Mouse (Mus musculus) macrophage (primary cell): ENCODE results near the gene Ikzf1. TPM values are rescaled to one million over a fixed set of nuclear protein-coding genes. Genes with fewer than 3 reads are reported as not detected.

ENCODE experiments used
- H3K27ac ChIP-seq: fragments of 350-480 bp; formaldehyde crosslinking; 2 replicates; pipeline ENCODE4 v1.9.0; 2021
- H3K36me3 ChIP-seq: fragments of 350-480 bp; formaldehyde crosslinking; 2 replicates; pipeline ENCODE4 v1.9.0; 2021; ENCODE audit errors: inconsistent target
- H3K4me3 ChIP-seq: fragments of 350-480 bp; formaldehyde crosslinking; 2 replicates; pipeline ENCODE4 v1.9.0; 2021; ENCODE audit errors: inconsistent target
- H3K79me2 ChIP-seq: fragments of 350-480 bp; formaldehyde crosslinking; 2 replicates; pipeline ENCODE4 v1.9.0; 2021; ENCODE audit errors: inconsistent target
- WGBS: methylation state at CpG from one replicate; pipeline ENCODE4 v1.1.7; 2026; ENCODE audit warnings: inconsistent platforms; ENCODE audit not compliant: missing documents; 5-methylcytosine and 5-hydroxymethylcytosine counted together
- polyA plus RNA-seq: library from polyadenylated mRNA; stranded (reverse); fragments of 250-400 nt; gene quantifications from 3 replicates; pipeline ENCODE4 v1.2.4, GENCODE M21; 2018; ENCODE audit warnings: inconsistent platforms

The Ikzf1 gene
- polyA plus RNA-seq, 1 experiment from 2014 or later, result 28.8 TPM

GRCm38 (mm10) chr11:11776071-11776821, 91.4 kb downstream of the Ikzf1 start:
- no peak overlapping the region for H3K27ac ChIP-seq
- peaks cover 5% of the 10 kb centered on the region; the same call in 1 of the 2 replicates for H3K36me3 ChIP-seq
- H3K79me2 ChIP-seq, result no peaks in the 10 kb centered on the region
- no peak overlapping the region for H3K4me3 ChIP-seq
- WGBS, result 86% methylated on average over 4 of the region's 4 CpGs

GRCm38 (mm10) chr11:11776822-11777174, 92.0 kb downstream of the Ikzf1 start:
- no peaks in the 10 kb centered on the region for H3K79me2 ChIP-seq
- WGBS, result 49% methylated on average over 7 of the region's 7 CpGs
- H3K4me3 ChIP-seq, result no peak overlapping the region
- H3K36me3 ChIP-seq, result peaks cover 4% of the 10 kb centered on the region; the same call in 1 of the 2 replicates
- H3K27ac ChIP-seq, result no peak overlapping the region

GRCm38 (mm10) chr11:11777246-11777645, 92.4 kb downstream of the Ikzf1 start:
- Histone ChIP-seq H3K36me3 (no peaks in the 10 kb centered on the region; the same call in 1 of the 2 replicates), H3K4me3 (no peak overlapping the region), H3K27ac (no peak overlapping the region), H3K79me2 (no peaks in the 10 kb centered on the region)
- WGBS, result 24% methylated on average over 3 of the region's 3 CpGs

GRCm38 (mm10) chr11:11777796-11778195, 93.0 kb downstream of the Ikzf1 start:
- Histone ChIP-seq H3K4me3 (no peak overlapping the region), H3K79me2 (no peaks in the 10 kb centered on the region), H3K27ac (no peak overlapping the region), H3K36me3 (no peaks in the 10 kb centered on the region)
- 95% methylated on average over 2 of the region's 2 CpGs for WGBS

- Histone ChIP-seq H3K27ac (no peak overlapping the region), H3K4me3 (no peak overlapping the region), H3K36me3 (no peaks in the 10 kb centered on the region), H3K79me2 (no peaks in the 10 kb centered on the region)
- whole genome bisulfite sequencing, result 100% methylated on average over 6 of the region's 6 CpGs
These were observed 93.5 kb downstream of the Ikzf1 start for GRCm38 (mm10) chr11:11778345-11778744.

GRCm38 (mm10) chr11:11781728-11782127, 96.9 kb downstream of the Ikzf1 start:
- WGBS, result 52% methylated on average over 8 of the region's 8 CpGs
- Histone ChIP-seq H3K4me3 (no peak overlapping the region), H3K27ac (no peak overlapping the region), H3K36me3 (no peaks in the 10 kb centered on the region), H3K79me2 (no peaks in the 10 kb centered on the region)

GRCm38 (mm10) chr11:11785457-11785856, 100.7 kb downstream of the Ikzf1 start:
- H3K27ac ChIP-seq, result peak overlapping the region; percentile 78
- no peak overlapping the region for H3K4me3 ChIP-seq
- no peaks in the 10 kb centered on the region for H3K36me3 ChIP-seq
- 15% methylated on average over 6 of the region's 6 CpGs for WGBS
- H3K79me2 ChIP-seq, result no peaks in the 10 kb centered on the region

GRCm38 (mm10) chr11:11788521-11788974, 103.7 kb downstream of the Ikzf1 start:
- Histone ChIP-seq H3K27ac (no peak overlapping the region), H3K36me3 (no peaks in the 10 kb centered on the region), H3K4me3 (no peak overlapping the region), H3K79me2 (no peaks in the 10 kb centered on the region)
- 0% methylated on average over 8 of the region's 8 CpGs for WGBS

GRCm38 (mm10) chr11:11794626-11795025, 109.8 kb downstream of the Ikzf1 start:
- no peaks in the 10 kb centered on the region for H3K36me3 ChIP-seq
- WGBS, result 89% methylated on average over 1 of the region's 1 CpGs
- H3K27ac ChIP-seq, result no peak overlapping the region
- H3K4me3 ChIP-seq, result no peak overlapping the region
- H3K79me2 ChIP-seq, result no peaks in the 10 kb centered on the region

- 100% methylated on average over 1 of the region's 1 CpGs for WGBS
- Histone ChIP-seq H3K79me2 (0 out of 2 replicates have a peak, but pooled peaks cover 14% of the 10 kb centered on the region), H3K36me3 (0 out of 2 replicates have a peak, but pooled peaks cover 4% of the 10 kb centered on the region), H3K27ac (no peak overlapping the region), H3K4me3 (no peak overlapping the region)
These were observed 113.9 kb downstream of the Ikzf1 start for GRCm38 (mm10) chr11:11798690-11799089.

- Histone ChIP-seq H3K27ac (no peak overlapping the region), H3K4me3 (no peak overlapping the region)
- WGBS, result 100% methylated on average over 3 of the region's 3 CpGs
These were observed 115.5 kb downstream of the Ikzf1 start for GRCm38 (mm10) chr11:11800304-11800703.

GRCm38 (mm10) chr11:11801067-11801466, 116.3 kb downstream of the Ikzf1 start:
- Histone ChIP-seq H3K36me3 (0 out of 2 replicates have a peak, but pooled peaks cover 4% of the 10 kb centered on the region), H3K27ac (no peak overlapping the region), H3K79me2 (peaks cover 38% of the 10 kb centered on the region), H3K4me3 (no peak overlapping the region)
- WGBS, result 93% methylated on average over 9 of the region's 9 CpGs

More at GRCm38 (mm10) chr11:11800304-11800703, 115.5 kb downstream of the Ikzf1 start:
- Histone ChIP-seq H3K36me3 (0 out of 2 replicates have a peak, but pooled peaks cover 4% of the 10 kb centered on the region), H3K79me2 (peaks cover 30% of the 10 kb centered on the region)

GRCm38 (mm10) chr11:11804421-11804820, 119.6 kb downstream of the Ikzf1 start:
- Histone ChIP-seq H3K27ac (no peak overlapping the region), H3K36me3 (0 out of 2 replicates have a peak, but pooled peaks cover 4% of the 10 kb centered on the region), H3K79me2 (peaks cover 63% of the 10 kb centered on the region), H3K4me3 (no peak overlapping the region)
- WGBS, result 89% methylated on average over 5 of the region's 5 CpGs

- H3K36me3 ChIP-seq, result 0 out of 2 replicates have a peak, but pooled peaks cover 4% of the 10 kb centered on the region
- 87% methylated on average over 4 of the region's 4 CpGs for WGBS
- peaks cover 54% of the 10 kb centered on the region for H3K79me2 ChIP-seq
- H3K4me3 ChIP-seq, result no peak overlapping the region
- H3K27ac ChIP-seq, result no peak overlapping the region
These were observed 121.1 kb downstream of the Ikzf1 start for GRCm38 (mm10) chr11:11805951-11806350.

- Histone ChIP-seq H3K4me3 (peak overlapping the region; percentile 55), H3K36me3 (no peaks in the 10 kb centered on the region), H3K27ac (peak overlapping the region; percentile 43), H3K79me2 (peaks cover 54% of the 10 kb centered on the region)
- WGBS, result 6% methylated on average over 25 of the region's 25 CpGs
These were observed 123.4 kb downstream of the Ikzf1 start for GRCm38 (mm10) chr11:11808035-11808819.
